Comparison of ENCODE assay signal across 11 mouse cellular contexts in the genomic region with DNA sequence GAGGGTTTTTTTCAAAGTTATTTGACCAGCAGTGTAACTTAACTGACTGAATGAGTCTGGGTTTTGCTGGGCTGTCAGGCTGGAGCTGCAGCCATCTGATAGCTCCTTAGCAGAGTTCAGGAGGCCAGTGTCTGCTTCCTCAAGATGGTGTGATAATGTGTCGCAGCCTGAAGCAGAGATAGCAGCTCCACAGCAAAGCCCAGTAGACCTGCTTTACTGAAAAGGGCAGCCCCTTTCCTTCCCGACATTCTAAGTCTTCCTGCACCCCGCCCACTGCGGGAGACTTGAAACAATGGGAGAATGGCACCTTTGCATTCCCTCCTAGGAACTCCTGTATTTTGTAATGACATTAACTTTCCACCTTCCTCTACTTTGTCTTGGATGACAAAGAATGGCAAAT. TPM values are rescaled to one million over a fixed set of nuclear protein-coding genes. Genes with fewer than 3 reads are reported as not detected.
DNase-seq lines count a peak whose midpoint lies in the region; ATAC-seq and TF ChIP-seq lines count a peak whose summit lies in the region.
"Had no signal": no experiment of that assay in that cellular context is flagged by ENCODE, and none has a peak within 500 bp of the region (broad histone marks: within the 10 kb centered on the region; RNA-seq: fewer than 3 reads in every experiment).

No protein-coding gene starts in this region.

- WGBS in thymus, adult 2 months, result 89% methylated on average over 4 of the region's 4 CpGs
- WGBS in liver, embryonic 14.5 days (ENCODE audit: insufficient replicate concordance), result 4% methylated on average over 4 of the region's 4 CpGs

- peak; percentile 24; the same call in 1 of the 2 replicates for TF ChIP-seq EP300 in liver, embryonic 14.5 days (IDR thresholded peaks at IDR 0.05; ENCODE audit: low read depth)

- no peak for TF ChIP-seq POLR2A in thymus, adult 2 months (IDR thresholded peaks at IDR 0.05; ENCODE audit: control insufficient read depth, extremely low read depth, insufficient read depth, low read length, poor library complexity)

- DNase-seq in thymus, adult 2 months, result no peak
- DNase-seq in thymus, postnatal 10 days (ENCODE audit: low spot score in 2 of 2), result no peak
- peak; percentile 40 to 50 for DNase-seq in heart, postnatal 10 days
- DNase-seq in liver, embryonic 14.5 days (ENCODE audit: low read depth in 3 of 3, low spot score in 3 of 3), result no peak
- DNase-seq in urinary bladder, postnatal 10 days (ENCODE audit: low spot score), result no peak
- no peak for DNase-seq in cerebellum, adult 9-11 months
- no peak for DNase-seq in layer of hippocampus, adult 9-11 months
- DNase-seq in urinary bladder, postnatal 4 days (ENCODE audit: low spot score in 2 of 2), result no peak
- DNase-seq: embryo, embryonic 11 days; thymus, adult 18-20 months had no signal

- H3K9ac ChIP-seq in liver, embryonic 14.5 days (replicated peaks), result no peak overlapping the region
- H3K9ac ChIP-seq: neural tube, embryonic 13.5 days had no signal

- H3K36me3 ChIP-seq in thymus, adult 2 months (ENCODE audit: control insufficient read depth, insufficient read depth, low read length), result no peaks in the 10 kb centered on the region
- no peaks in the 10 kb centered on the region for H3K36me3 ChIP-seq in liver, embryonic 14.5 days (replicated peaks; ENCODE audit: control insufficient read depth, insufficient read depth, low read depth)
- H3K36me3 ChIP-seq: neural tube, embryonic 13.5 days had no signal

- 0 out of 2 replicates have a peak, but pooled peaks have one; percentile 48 for ATAC-seq in liver, embryonic 14.5 days (ENCODE audit: insufficient read depth)

- H3K9me3 ChIP-seq in liver, embryonic 14.5 days (ENCODE audit: control insufficient read depth, low read length), result no peaks in the 10 kb centered on the region

- no peak for TF ChIP-seq CTCF in thymus, adult 2 months (IDR thresholded peaks at IDR 0.05; ENCODE audit: borderline replicate concordance, control insufficient read depth, extremely low read depth, insufficient read depth, low read length, poor library complexity)
- TF ChIP-seq CTCF in liver, embryonic 14.5 days (IDR thresholded peaks at IDR 0.05; ENCODE audit: low read depth), result no peak

- H3K27ac ChIP-seq in thymus, adult 2 months (ENCODE audit: control insufficient read depth, insufficient read depth, low read length), result peak overlapping the region; percentile 34; the same call in 1 of the 2 replicates
- no peak overlapping the region for H3K27ac ChIP-seq in liver, embryonic 14.5 days

- H3K4me2 ChIP-seq in liver, embryonic 14.5 days (ENCODE audit: low read depth), result no peak overlapping the region
- H3K4me2 ChIP-seq: neural tube, embryonic 13.5 days had no signal

- intact Hi-C loops in heart, postnatal 10 days (cut with DNase I), result no loop called here

- H3K27me3 ChIP-seq in thymus, adult 2 months (ENCODE audit: control insufficient read depth, insufficient read depth, low read length), result no peaks in the 10 kb centered on the region
- no peaks in the 10 kb centered on the region for H3K27me3 ChIP-seq in liver, embryonic 14.5 days (ENCODE audit: control insufficient read depth, insufficient read depth, low read length)
- H3K27me3 ChIP-seq: neural tube, embryonic 13.5 days had no signal

- no peaks in the 10 kb centered on the region for H3K4me1 ChIP-seq in thymus, adult 2 months (replicated peaks; ENCODE audit: control insufficient read depth, insufficient read depth, low read length)
- peaks cover 3 to 12% of the 10 kb centered on the region in 2 experiments; a peak in 3 of 4 replicates for H3K4me1 ChIP-seq in liver, embryonic 14.5 days (replicated peaks; ENCODE audit: control insufficient read depth in 2 of 2, insufficient read depth in 2 of 2, low read length in 1 of 2)
- H3K4me1 ChIP-seq: neural tube, embryonic 13.5 days had no signal

- H3K4me3 ChIP-seq in thymus, adult 2 months (ENCODE audit: control insufficient read depth, insufficient read depth, low read length), result no peak overlapping the region
- H3K4me3 ChIP-seq in liver, embryonic 14.5 days (ENCODE audit: insufficient read depth in 1 of 2, low read depth in 2 of 2, low read length in 2 of 2), result no peak overlapping the region
- H3K4me3 ChIP-seq: neural tube, embryonic 13.5 days had no signal

RNA-seq across cellular contexts. Expression of a gene that starts 24.9 kb away (rescaled TPM):
- polyA plus RNA-seq in thymus, adult 2 months (2012; rRNA removed), result 8.5 and 11.2 TPM in 2 replicates
- total RNA-seq in heart, postnatal 10 days (2021), result 10 to 100 TPM; 33.4 to 42.2 TPM
- 1.5 and 1.6 TPM in 2 replicates for polyA plus RNA-seq in liver, embryonic 14.5 days (2012; rRNA removed)
- 2.5 and 2.8 TPM in 2 replicates for polyA plus RNA-seq in liver, embryonic 14.5 days (2014; fragmentation: Nextera tagmentation; extraction: Ambion mirVana)

RNA-seq across cellular contexts. Expression of a gene that starts 25.1 kb away (rescaled TPM):
- 10.7 and 13.8 TPM in 2 replicates for polyA plus RNA-seq in thymus, adult 2 months (2012; rRNA removed)
- 1 to 10 TPM; 8.9 to 9.3 TPM for total RNA-seq in heart, postnatal 10 days (2021)
- polyA plus RNA-seq in liver, embryonic 14.5 days (2012; rRNA removed), result 1.4 and 1.5 TPM in 2 replicates
- polyA plus RNA-seq in liver, embryonic 14.5 days (2014; fragmentation: Nextera tagmentation; extraction: Ambion mirVana), result 1.5 and 2.1 TPM in 2 replicates

RNA-seq across cellular contexts. Expression of a gene that starts 48.8 kb away (rescaled TPM):
- polyA plus RNA-seq in thymus, adult 2 months (2012; rRNA removed), result 37.9 and 40.5 TPM in 2 replicates
- total RNA-seq in heart, postnatal 10 days (2021), result 10 to 100 TPM; 15.6 to 19.6 TPM
- polyA plus RNA-seq in liver, embryonic 14.5 days (2012; rRNA removed), result 20.5 and 26.7 TPM in 2 replicates
- polyA plus RNA-seq in liver, embryonic 14.5 days (2014; fragmentation: Nextera tagmentation; extraction: Ambion mirVana), result 25.6 and 30.8 TPM in 2 replicates

Comparison
In these comparisons a context has a peak if more than half of its experiments do, and no peak if none do; other contexts are left out.
1. DNase-seq: peak in heart, postnatal 10 days (2 of 2); none in thymus, adult 2 months (single experiment), thymus, postnatal 10 days (0 of 2), liver, embryonic 14.5 days (0 of 3), urinary bladder, postnatal 10 days (single experiment), cerebellum, adult 9-11 months (single experiment), layer of hippocampus, adult 9-11 months (single experiment) and urinary bladder, postnatal 4 days (0 of 2).